Mouse (Mus musculus) CD4-positive, CD25-positive, alpha-beta regulatory T cell, adult 4 months (primary cell): ENCODE measurements around the gene Abcg2. TPM values are rescaled to one million over a fixed set of nuclear protein-coding genes. Genes with fewer than 3 reads are reported as not detected.

Experiments used
- polyA plus RNA-seq, 2 experiments: library from polyadenylated mRNA; unstranded; fragments of 100-300 nt; shearing (Covaris generic); gene quantifications; one replicate each; pipeline ENCODE4 v1.2.1; 2017

The Abcg2 gene
- polyA plus RNA-seq, 2 experiments from 2014 or later, result 16.9 to 26.3 TPM

Other genes with a start within 250 kb of the Abcg2 start
- gene Vmn1r30, start 141.1 kb upstream of the Abcg2 start, polyA plus RNA-seq, result not detected
- gene Vmn1r31, start 109.2 kb upstream of the Abcg2 start, polyA plus RNA-seq, result not detected
- gene Herc3, start 246.9 kb downstream of the Abcg2 start, polyA plus RNA-seq, result 10 to 100 TPM; 21.7 to 27.1 TPM